Mouse (Mus musculus) cerebellum, adult 2 months (tissue): Measurements from ENCODE around the gene Hsf5.

Experiments used
- CTCF ChIP-seq: fragments of 200-500 bp; IDR thresholded peaks from 2 replicates; pipeline ENCODE4 v1.5.1; 2011; ENCODE audit warnings: low read depth, mild to moderate bottlenecking, control low read depth, low read length, moderate library complexity, borderline replicate concordance; ENCODE audit not compliant: insufficient read depth
- POLR2A ChIP-seq: fragments of 200-500 bp; IDR thresholded peaks from 2 replicates; pipeline ENCODE4 v1.6.1; 2011; ENCODE audit warnings: low read length, control low read depth, borderline replicate concordance; ENCODE audit not compliant: insufficient read depth

GRCm38 (mm10) chr11:87708979-87709378 is 92.0 kb downstream of the Hsf5 start:
- no peak for TF ChIP-seq POLR2A
- TF ChIP-seq CTCF = no peak
